Mouse (Mus musculus) heart, embryonic 11.5 days (tissue): ENCODE results near the gene Bend3. TPM values are rescaled to one million over a fixed set of nuclear protein-coding genes. Genes with fewer than 3 reads are reported as not detected.

Experiments used
- ATAC-seq: fragments of 200-750 bp; cut with Nextera tagmentation; replicated peaks from 2 replicates; pipeline ENCODE4 v1.8.0; 2017; ENCODE audit warnings: moderate library complexity; ENCODE audit not compliant: insufficient number of reproducible peaks, low FRiP score, low TSS enrichment
- H3K27ac ChIP-seq: fragments of 300-500 bp; sonication (generic); 2 replicates; pipeline ENCODE4 v1.5.1; 2014; ENCODE audit warnings: mild to moderate bottlenecking, low read depth, low read length
- H3K27me3 ChIP-seq: fragments of 300-500 bp; sonication (generic); 2 replicates; pipeline ENCODE4 v1.6.1; 2014; ENCODE audit warnings: mild to moderate bottlenecking, low read length, mixed read lengths; ENCODE audit not compliant: control insufficient read depth, insufficient read depth
- H3K36me3 ChIP-seq: fragments of 300-500 bp; sonication (generic); 2 replicates; pipeline ENCODE4 v1.6.1; 2014; ENCODE audit warnings: mild to moderate bottlenecking, low read length, moderate library complexity, mixed read lengths; ENCODE audit not compliant: control insufficient read depth, insufficient read depth
- H3K4me1 ChIP-seq: fragments of 300-500 bp; sonication (generic); 2 replicates; pipeline ENCODE4 v1.6.1; 2014; ENCODE audit warnings: low read length; ENCODE audit not compliant: control insufficient read depth, insufficient read depth
- H3K4me2 ChIP-seq: fragments of 300-500 bp; sonication (generic); 2 replicates; pipeline ENCODE4 v1.6.1; 2014; ENCODE audit warnings: mild to moderate bottlenecking, moderate library complexity
- H3K4me3 ChIP-seq: fragments of 300-500 bp; sonication (generic); 2 replicates; pipeline ENCODE4 v1.5.1; 2014; ENCODE audit warnings: low read depth, low read length
- H3K9ac ChIP-seq: fragments of 300-500 bp; sonication (generic); 2 replicates; pipeline ENCODE4 v1.6.1; 2014; ENCODE audit warnings: mild to moderate bottlenecking, low read depth, low read length, moderate library complexity
- H3K9me3 ChIP-seq: fragments of 300-500 bp; sonication (generic); replicated peaks from 2 replicates; pipeline ENCODE4 v1.6.1; 2016; ENCODE audit warnings: low read length; ENCODE audit not compliant: control insufficient read depth
- WGBS: fragments of 180-500 bp; shearing (Covaris S2); extraction: QIAGEN DNeasy Blood & Tissue Kit; methylation state at CpG from one replicate; pipeline ENCODE4 v1.1.7; 2014; ENCODE audit not compliant: insufficient replicate concordance; 5-methylcytosine and 5-hydroxymethylcytosine counted together
- polyA plus RNA-seq: library from polyadenylated mRNA; unstranded; fragments of >200 nt; fragmentation: Nextera tagmentation; extraction: Ambion mirVana; gene quantifications from 2 replicates; pipeline ENCODE4 v1.2.1, GENCODE M21; 2014

Gene Bend3
- polyA plus RNA-seq, 1 experiment from 2014 or later: 3.9 TPM

- no peak overlapping the region for H3K9ac ChIP-seq
- no peaks in the 10 kb centered on the region for H3K9me3 ChIP-seq
- no peak overlapping the region for H3K4me3 ChIP-seq
- peaks cover 4% of the 10 kb centered on the region; the same call in 1 of the 2 replicates for H3K4me1 ChIP-seq
- no peak overlapping the region for H3K27ac ChIP-seq
- no peak for ATAC-seq
- no peaks in the 10 kb centered on the region for H3K27me3 ChIP-seq
- H3K36me3 ChIP-seq: no peaks in the 10 kb centered on the region
- H3K4me2 ChIP-seq: no peak overlapping the region
- 49% methylated on average over 4 of the region's 4 CpGs for WGBS
Observed at GRCm38 (mm10) chr10:43475376-43475775, 3.3 kb upstream of the Bend3 start.

GRCm38 (mm10) chr10:43477459-43477858 is 1.2 kb upstream of the Bend3 start:
- Histone ChIP-seq H3K9ac (peak overlapping the region; percentile 61), H3K27me3 (no peaks in the 10 kb centered on the region), H3K9me3 (no peaks in the 10 kb centered on the region), H3K4me1 (peaks cover 7% of the 10 kb centered on the region; the same call in 1 of the 2 replicates), H3K27ac (no peak overlapping the region), H3K36me3 (no peaks in the 10 kb centered on the region), H3K4me3 (peak overlapping the region; percentile 84), H3K4me2 (peak overlapping the region; percentile 97)
- no peak for ATAC-seq
- WGBS: 10% methylated on average over 9 of the region's 9 CpGs

GRCm38 (mm10) chr10:43477865-43478681 is 558 bp upstream of the Bend3 start:
- WGBS: under 1% methylated on average over 42 of the region's 42 CpGs
- peak; percentile 19; the same call in 1 of the 2 replicates for ATAC-seq
- H3K27me3 ChIP-seq: no peaks in the 10 kb centered on the region
- H3K9me3 ChIP-seq: no peaks in the 10 kb centered on the region
- peak overlapping the region; percentile 97 for H3K27ac ChIP-seq
- peak overlapping the region; percentile 97 for H3K4me2 ChIP-seq
- H3K36me3 ChIP-seq: no peaks in the 10 kb centered on the region
- H3K9ac ChIP-seq: peak overlapping the region; percentile 95
- peaks cover 11% of the 10 kb centered on the region for H3K4me1 ChIP-seq
- peak overlapping the region; percentile 84 for H3K4me3 ChIP-seq

- peak overlapping the region; percentile 84 for H3K4me3 ChIP-seq
- peak overlapping the region; percentile 95 for H3K9ac ChIP-seq
- H3K27me3 ChIP-seq: no peaks in the 10 kb centered on the region
- no peaks in the 10 kb centered on the region for H3K36me3 ChIP-seq
- under 1% methylated on average over 91 of the region's 103 CpGs for WGBS
- H3K4me2 ChIP-seq: peak overlapping the region; percentile 97
- ATAC-seq: peak; percentile 88
- peak overlapping the region; percentile 97 for H3K27ac ChIP-seq
- H3K9me3 ChIP-seq: no peaks in the 10 kb centered on the region
- H3K4me1 ChIP-seq: peaks cover 22% of the 10 kb centered on the region
Observed at GRCm38 (mm10) chr10:43479436-43480157, 966 bp downstream of the Bend3 start.

- Histone ChIP-seq H3K27ac (peak overlapping the region; percentile 97), H3K4me3 (peak overlapping the region; percentile 84), H3K9me3 (no peaks in the 10 kb centered on the region), H3K36me3 (no peaks in the 10 kb centered on the region), H3K4me2 (peak overlapping the region; percentile 97), H3K27me3 (no peaks in the 10 kb centered on the region), H3K4me1 (peaks cover 22% of the 10 kb centered on the region), H3K9ac (peak overlapping the region; percentile 95)
- ATAC-seq: no peak
- 10% methylated on average over 13 of the region's 13 CpGs for WGBS
Observed at GRCm38 (mm10) chr10:43480227-43480849, 1.7 kb downstream of the Bend3 start.

GRCm38 (mm10) chr10:43481179-43481578 is 2.5 kb downstream of the Bend3 start:
- Histone ChIP-seq H3K27ac (no peak overlapping the region), H3K27me3 (no peaks in the 10 kb centered on the region), H3K4me3 (no peak overlapping the region), H3K4me2 (no peak overlapping the region), H3K9ac (no peak overlapping the region), H3K4me1 (peaks cover 22% of the 10 kb centered on the region), H3K9me3 (no peaks in the 10 kb centered on the region), H3K36me3 (no peaks in the 10 kb centered on the region)
- no peak for ATAC-seq
- 41% methylated on average over 4 of the region's 4 CpGs for WGBS

- H3K4me2 ChIP-seq: no peak overlapping the region
- no peak for ATAC-seq
- H3K4me1 ChIP-seq: peaks cover 22% of the 10 kb centered on the region
- H3K9ac ChIP-seq: no peak overlapping the region
- no peaks in the 10 kb centered on the region for H3K27me3 ChIP-seq
- 88% methylated on average over 5 of the region's 5 CpGs for WGBS
- H3K4me3 ChIP-seq: no peak overlapping the region
- H3K27ac ChIP-seq: no peak overlapping the region
- no peaks in the 10 kb centered on the region for H3K9me3 ChIP-seq
- no peaks in the 10 kb centered on the region for H3K36me3 ChIP-seq
Observed at GRCm38 (mm10) chr10:43482021-43482420, 3.4 kb downstream of the Bend3 start.

- Histone ChIP-seq H3K9me3 (no peaks in the 10 kb centered on the region), H3K36me3 (no peaks in the 10 kb centered on the region), H3K9ac (peak overlapping the region; percentile 62), H3K27me3 (no peaks in the 10 kb centered on the region), H3K4me1 (peaks cover 28% of the 10 kb centered on the region), H3K4me3 (no peak overlapping the region), H3K27ac (peak overlapping the region; percentile 85), H3K4me2 (peak overlapping the region; percentile 58)
- ATAC-seq: no peak
- WGBS: 25% methylated on average over 9 of the region's 9 CpGs
Observed at GRCm38 (mm10) chr10:43483426-43483995, 4.9 kb downstream of the Bend3 start.
